Mouse (Mus musculus): ENCODE measurements around the gene Asah2. TPM values are rescaled to one million over a fixed set of nuclear protein-coding genes. Genes with fewer than 3 reads are reported as not detected.

Asah2 gene
- polyA plus RNA-seq, 1 experiment, result 4.3 TPM

- no peak for DNase-seq
- 95% methylated on average over 5 of the region's 5 CpGs for whole genome bisulfite sequencing
- Histone ChIP-seq H3K4me1 (replicated peaks; ENCODE audit: control insufficient read depth, insufficient read depth, low read length) (no peaks in the 10 kb centered on the region), H3K36me3 (ENCODE audit: control insufficient read depth, insufficient read depth, low read length) (no peaks in the 10 kb centered on the region), H3K4me3 (ENCODE audit: control insufficient read depth, insufficient read depth, low read length) (no peak overlapping the region), H3K27ac (ENCODE audit: control insufficient read depth, insufficient read depth, low read length) (no peak overlapping the region), H3K27me3 (ENCODE audit: control insufficient read depth, insufficient read depth, low read length) (no peaks in the 10 kb centered on the region)
- TF ChIP-seq CTCF (IDR thresholded peaks at IDR 0.05; ENCODE audit: borderline replicate concordance, control insufficient read depth, extremely low read depth, insufficient read depth, low read length, poor library complexity) (no peak), POLR2A (IDR thresholded peaks at IDR 0.05; ENCODE audit: control insufficient read depth, extremely low read depth, insufficient read depth, low read length, poor library complexity) (no peak)
Observed at GRCm38 (mm10) chr19:32123196-32123595, 15.2 kb upstream of the Asah2 start.

GRCm38 (mm10) chr19:32120798-32121197 lies 12.8 kb upstream of the Asah2 start:
- H3K36me3 ChIP-seq (ENCODE audit: control insufficient read depth, insufficient read depth, low read length), result no peaks in the 10 kb centered on the region
- WGBS, result 100% methylated on average over 1 of the region's 1 CpGs
- no peak overlapping the region for H3K4me3 ChIP-seq (ENCODE audit: control insufficient read depth, insufficient read depth, low read length)
- H3K4me1 ChIP-seq (replicated peaks; ENCODE audit: control insufficient read depth, insufficient read depth, low read length), result no peaks in the 10 kb centered on the region
- TF ChIP-seq CTCF (IDR thresholded peaks at IDR 0.05; ENCODE audit: borderline replicate concordance, control insufficient read depth, extremely low read depth, insufficient read depth, low read length, poor library complexity) (no peak), POLR2A (IDR thresholded peaks at IDR 0.05; ENCODE audit: control insufficient read depth, extremely low read depth, insufficient read depth, low read length, poor library complexity) (no peak)
- no peak overlapping the region for H3K27ac ChIP-seq (ENCODE audit: control insufficient read depth, insufficient read depth, low read length)
- no peak for DNase-seq
- H3K27me3 ChIP-seq (ENCODE audit: control insufficient read depth, insufficient read depth, low read length), result no peaks in the 10 kb centered on the region

- Histone ChIP-seq H3K27me3 (ENCODE audit: control insufficient read depth, insufficient read depth, low read length) (no peaks in the 10 kb centered on the region), H3K36me3 (ENCODE audit: control insufficient read depth, insufficient read depth, low read length) (no peaks in the 10 kb centered on the region), H3K4me3 (ENCODE audit: control insufficient read depth, insufficient read depth, low read length) (no peak overlapping the region), H3K27ac (ENCODE audit: control insufficient read depth, insufficient read depth, low read length) (no peak overlapping the region), H3K4me1 (replicated peaks; ENCODE audit: control insufficient read depth, insufficient read depth, low read length) (no peaks in the 10 kb centered on the region)
- WGBS, result 92% methylated on average over 2 of the region's 2 CpGs
- TF ChIP-seq POLR2A (IDR thresholded peaks at IDR 0.05; ENCODE audit: control insufficient read depth, extremely low read depth, insufficient read depth, low read length, poor library complexity) (no peak), CTCF (IDR thresholded peaks at IDR 0.05; ENCODE audit: borderline replicate concordance, control insufficient read depth, extremely low read depth, insufficient read depth, low read length, poor library complexity) (no peak)
- no peak for DNase-seq
Observed at GRCm38 (mm10) chr19:32119666-32120065, 11.7 kb upstream of the Asah2 start.

DNA sequence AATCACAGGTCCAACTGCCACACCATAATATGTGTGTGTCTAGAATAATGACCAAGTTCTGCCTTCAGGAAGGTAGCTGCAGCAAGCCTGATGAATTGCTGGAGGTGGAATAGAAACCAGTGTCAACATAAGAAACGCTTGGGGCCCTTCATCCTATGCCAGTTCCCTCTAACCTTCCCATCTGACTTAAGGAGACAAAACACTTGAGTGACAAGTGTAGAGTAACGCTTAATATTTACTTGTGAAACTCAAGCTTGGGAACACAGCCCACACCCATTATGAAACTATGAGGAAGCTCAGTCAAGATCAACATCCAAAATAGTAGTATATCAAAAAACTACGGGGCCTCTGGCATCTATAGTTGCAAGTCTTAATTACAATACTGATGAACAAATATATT lies 10.5 kb upstream of the Asah2 start:
- no peak overlapping the region for H3K27ac ChIP-seq (ENCODE audit: control insufficient read depth, insufficient read depth, low read length)
- no peak for DNase-seq
- WGBS, result 91% methylated on average over 3 of the region's 3 CpGs

DNA sequence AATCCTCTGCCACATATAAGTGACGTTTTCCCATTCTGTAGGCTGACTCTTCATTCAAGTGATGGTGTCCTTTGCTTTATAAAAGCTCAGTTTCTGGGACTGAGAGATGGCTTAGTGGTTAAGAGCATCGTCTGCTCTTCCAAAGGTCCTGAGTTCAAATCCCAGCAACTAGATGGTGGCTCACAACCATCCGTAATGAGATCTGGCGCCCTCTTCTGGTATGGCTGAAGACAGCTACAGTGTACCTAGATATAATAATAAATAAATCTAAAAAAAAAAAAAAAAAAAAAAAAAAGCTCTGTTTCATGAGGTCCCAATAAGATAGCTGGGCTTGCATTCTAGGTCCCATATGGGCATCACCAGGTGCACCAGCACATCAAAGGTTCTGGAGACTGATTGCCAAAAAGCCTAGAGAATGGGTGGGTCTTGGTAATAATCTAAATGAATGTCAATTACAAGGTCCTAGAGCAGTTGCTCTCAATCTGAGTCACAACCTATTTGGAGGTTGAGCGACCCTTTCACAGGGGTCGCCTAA lies 9.5 kb upstream of the Asah2 start:
- WGBS, result 91% methylated on average over 6 of the region's 6 CpGs
- TF ChIP-seq POLR2A (IDR thresholded peaks at IDR 0.05; ENCODE audit: control insufficient read depth, extremely low read depth, insufficient read depth, low read length, poor library complexity) (no peak), CTCF (IDR thresholded peaks at IDR 0.05; ENCODE audit: borderline replicate concordance, control insufficient read depth, extremely low read depth, insufficient read depth, low read length, poor library complexity) (no peak)
- no peaks in the 10 kb centered on the region for H3K27me3 ChIP-seq (ENCODE audit: control insufficient read depth, insufficient read depth, low read length)
- peaks cover 4% of the 10 kb centered on the region; the same call in 1 of the 2 replicates for H3K4me1 ChIP-seq (replicated peaks; ENCODE audit: control insufficient read depth, insufficient read depth, low read length)
- DNase-seq, result peak; percentile 38
- no peaks in the 10 kb centered on the region for H3K36me3 ChIP-seq (ENCODE audit: control insufficient read depth, insufficient read depth, low read length)
- H3K4me3 ChIP-seq (ENCODE audit: control insufficient read depth, insufficient read depth, low read length), result no peak overlapping the region
- H3K27ac ChIP-seq (ENCODE audit: control insufficient read depth, insufficient read depth, low read length), result no peak overlapping the region

More for the DNA sequence above, 10.5 kb upstream of the Asah2 start:
- Histone ChIP-seq H3K4me3 (ENCODE audit: control insufficient read depth, insufficient read depth, low read length) (no peak overlapping the region), H3K27me3 (ENCODE audit: control insufficient read depth, insufficient read depth, low read length) (no peaks in the 10 kb centered on the region), H3K4me1 (replicated peaks; ENCODE audit: control insufficient read depth, insufficient read depth, low read length) (no peaks in the 10 kb centered on the region), H3K36me3 (ENCODE audit: control insufficient read depth, insufficient read depth, low read length) (no peaks in the 10 kb centered on the region)
- TF ChIP-seq CTCF (IDR thresholded peaks at IDR 0.05; ENCODE audit: borderline replicate concordance, control insufficient read depth, extremely low read depth, insufficient read depth, low read length, poor library complexity), result no peak

GRCm38 (mm10) chr19:32111866-32112790 lies 4.1 kb upstream of the Asah2 start:
- H3K4me3 ChIP-seq (ENCODE audit: control insufficient read depth, insufficient read depth, low read length), result no peak overlapping the region
- no peak overlapping the region for H3K27ac ChIP-seq (ENCODE audit: control insufficient read depth, insufficient read depth, low read length)
- no peaks in the 10 kb centered on the region for H3K27me3 ChIP-seq (ENCODE audit: control insufficient read depth, insufficient read depth, low read length)
- H3K36me3 ChIP-seq (ENCODE audit: control insufficient read depth, insufficient read depth, low read length), result no peaks in the 10 kb centered on the region
- TF ChIP-seq CTCF (IDR thresholded peaks at IDR 0.05; ENCODE audit: borderline replicate concordance, control insufficient read depth, extremely low read depth, insufficient read depth, low read length, poor library complexity) (no peak), POLR2A (IDR thresholded peaks at IDR 0.05; ENCODE audit: control insufficient read depth, extremely low read depth, insufficient read depth, low read length, poor library complexity) (no peak)
- WGBS, result 12% methylated on average over 8 of the region's 8 CpGs
- no peak for DNase-seq
- peaks cover 7% of the 10 kb centered on the region for H3K4me1 ChIP-seq (replicated peaks; ENCODE audit: control insufficient read depth, insufficient read depth, low read length)

Measured in thymus, adult 2 months (tissue).